Mouse (Mus musculus) bone marrow, adult 2 months (tissue): ENCODE data around the gene Bmp7.

Source experiments
- CTCF ChIP-seq: fragments of 200-500 bp; IDR thresholded peaks from 2 replicates; pipeline ENCODE4 v1.5.1; 2011; ENCODE audit warnings: low read length, control low read depth; ENCODE audit not compliant: control insufficient read depth, insufficient read depth
- POLR2A ChIP-seq: fragments of 200-500 bp; IDR thresholded peaks from 2 replicates; pipeline ENCODE4 v1.6.1; 2011; ENCODE audit warnings: low read depth, mild to moderate bottlenecking, control low read depth, low read length, borderline replicate concordance; ENCODE audit not compliant: control insufficient read depth

GRCm38 (mm10) chr2:172951976-172952375, 11.9 kb upstream of the Bmp7 start:
- no peak for TF ChIP-seq CTCF
- TF ChIP-seq POLR2A: no peak
